Mouse (Mus musculus): ENCODE results near the gene Plekha5.

DNA sequence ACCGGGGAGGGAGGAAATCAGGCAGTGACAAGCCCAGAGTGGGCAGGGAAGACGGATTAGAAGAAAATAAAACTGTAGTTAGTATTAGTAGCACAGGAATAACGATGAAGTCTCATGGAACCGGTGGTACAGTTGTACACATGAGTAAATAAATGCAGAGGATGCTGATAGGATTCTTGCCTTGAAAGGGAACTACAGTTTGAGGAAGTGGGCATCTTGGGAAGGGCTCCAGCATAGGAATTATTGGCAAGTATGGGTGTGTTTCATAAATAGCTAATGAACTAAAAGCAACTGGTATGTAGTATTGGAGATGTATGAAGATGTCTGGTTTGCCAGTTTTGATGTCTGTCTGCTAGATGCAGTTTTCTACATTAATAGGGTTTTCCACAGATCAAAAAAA, 99.7 kb downstream of the Plekha5 start:
- TF ChIP-seq POLR2A (IDR thresholded peaks at IDR 0.05; ENCODE audit: low read depth, low read length) (no peak), CTCF (IDR thresholded peaks at IDR 0.05; ENCODE audit: extremely low read depth, insufficient read length, insufficient replicate concordance, low read depth, low read length) (no peak)
